Mouse (Mus musculus) intestine, embryonic 16.5 days (tissue): ENCODE data around the gene Klk14. TPM values are rescaled to one million over a fixed set of nuclear protein-coding genes. Genes with fewer than 3 reads are reported as not detected.
"Not testable (repeated sequence)": the region's sequence is repeated elsewhere in the genome, so short reads cannot be mapped to it uniquely, and the experiment has no call there.

Experiments used
- ATAC-seq: fragments of 200-750 bp; cut with Nextera tagmentation; 2 replicates; pipeline ENCODE4 v1.8.0; 2017; ENCODE audit warnings: moderate TSS enrichment, moderate library complexity
- H3K27ac ChIP-seq: fragments of 300-500 bp; sonication (generic); 2 replicates; pipeline ENCODE4 v1.5.1; 2014; ENCODE audit warnings: mild to moderate bottlenecking, low read length
- H3K27me3 ChIP-seq: fragments of 300-500 bp; sonication (generic); replicated peaks from 2 replicates; pipeline ENCODE4 v1.6.1; 2014; ENCODE audit warnings: low read length, control low read depth, mixed read lengths; ENCODE audit not compliant: control insufficient read depth, insufficient read depth
- H3K36me3 ChIP-seq: fragments of 300-500 bp; sonication (generic); 2 replicates; pipeline ENCODE4 v1.6.1; 2014; ENCODE audit warnings: low read length, control low read depth; ENCODE audit not compliant: control insufficient read depth, insufficient read depth
- H3K4me1 ChIP-seq: fragments of 300-500 bp; sonication (generic); 2 replicates; pipeline ENCODE4 v1.6.1; 2014; ENCODE audit warnings: low read length, control low read depth, mixed read lengths; ENCODE audit not compliant: control insufficient read depth, insufficient read depth
- H3K4me2 ChIP-seq: fragments of 300-500 bp; sonication (generic); 2 replicates; pipeline ENCODE4 v1.6.1; 2014; ENCODE audit warnings: low read depth, low read length, control low read depth
- H3K4me3 ChIP-seq: fragments of 300-500 bp; sonication (generic); 2 replicates; pipeline ENCODE4 v1.5.1; 2014; ENCODE audit warnings: mild to moderate bottlenecking, low read length
- H3K9ac ChIP-seq: fragments of 300-500 bp; sonication (generic); 2 replicates; pipeline ENCODE4 v1.6.1; 2014; ENCODE audit warnings: low read depth, low read length
- H3K9me3 ChIP-seq: fragments of 300-500 bp; sonication (generic); 2 replicates; pipeline ENCODE4 v1.6.1; 2016; ENCODE audit warnings: low read length, control low read depth; ENCODE audit not compliant: control insufficient read depth
- WGBS: fragments of 180-500 bp; shearing (Covaris S2); extraction: QIAGEN DNeasy Blood & Tissue Kit; methylation state at CpG from one replicate; pipeline ENCODE4 v1.1.7; 2014; 5-methylcytosine and 5-hydroxymethylcytosine counted together
- polyA plus RNA-seq: library from polyadenylated mRNA; unstranded; fragments of >200 nt; fragmentation: Nextera tagmentation; extraction: Ambion mirVana; gene quantifications from 2 replicates; pipeline ENCODE4 v1.2.1, GENCODE M21; 2015

The Klk14 gene
- 0.11 and 0.33 TPM in 2 replicates for polyA plus RNA-seq

DNA sequence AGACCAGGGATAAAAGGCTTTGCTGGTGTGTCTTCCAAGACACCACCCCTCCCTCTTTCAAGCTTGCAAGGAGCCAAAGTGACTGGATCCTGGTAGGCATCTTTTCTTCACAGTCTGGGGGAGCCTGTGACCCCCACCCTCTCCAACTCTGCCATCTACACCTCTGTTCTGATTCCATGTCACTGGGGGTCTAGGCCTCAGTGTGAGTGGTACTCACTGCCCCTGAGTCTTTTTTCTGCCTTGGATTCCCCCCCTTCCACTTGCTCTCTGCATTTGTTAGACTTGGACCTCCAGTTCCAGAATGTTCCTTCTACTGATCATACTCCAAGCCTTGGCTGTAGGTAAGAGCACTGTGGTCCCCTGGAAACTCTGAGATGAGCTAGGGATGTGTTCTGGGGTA, at the start of gene Klk14:
TSS of gene Klk14 (plus strand) at position 301 of the 400 bp plus-strand sequence.
- H3K27ac ChIP-seq: no peak within 1 kb of the TSS
- ATAC-seq: no peak
- H3K4me3 ChIP-seq: no peak within 1 kb of the TSS
- H3K4me1 ChIP-seq: no peaks in the 10 kb centered on the region
- H3K9ac ChIP-seq: no peak within 1 kb of the TSS
- H3K9me3 ChIP-seq: no peaks in the 10 kb centered on the region
- H3K27me3 ChIP-seq: no peaks in the 10 kb centered on the region
- no peaks in the 10 kb centered on the region for H3K36me3 ChIP-seq
- no peak within 1 kb of the TSS for H3K4me2 ChIP-seq

DNA sequence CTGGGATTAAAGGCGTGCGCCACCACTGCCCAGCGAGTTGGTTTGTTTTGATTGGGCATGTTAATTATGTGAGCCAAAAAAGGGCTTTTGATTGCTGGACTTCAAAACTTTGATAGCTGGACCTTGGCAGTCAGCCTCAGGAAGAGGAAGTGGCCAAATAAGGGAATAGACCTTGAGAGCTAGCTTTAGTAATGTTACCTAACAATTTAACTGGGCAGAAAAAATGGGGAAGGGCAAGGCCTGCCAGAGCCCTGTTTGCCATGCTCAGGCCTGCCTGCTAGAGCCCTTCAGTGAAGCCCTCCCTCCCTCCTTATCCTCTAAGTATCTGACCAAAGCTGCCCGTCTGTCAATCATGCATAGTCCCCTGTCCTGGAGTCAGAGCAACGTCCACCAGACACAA, 47.6 kb upstream of the Klk14 start:
- WGBS: 74% methylated on average over 5 of the region's 5 CpGs
- Histone ChIP-seq H3K9me3 (no peaks in the 10 kb centered on the region), H3K9ac (no peak overlapping the region), H3K4me3 (no peak overlapping the region), H3K36me3 (no peaks in the 10 kb centered on the region), H3K27ac (no peak overlapping the region), H3K4me1 (no peaks in the 10 kb centered on the region), H3K4me2 (no peak overlapping the region), H3K27me3 (no peaks in the 10 kb centered on the region)
- ATAC-seq: no peak

DNA sequence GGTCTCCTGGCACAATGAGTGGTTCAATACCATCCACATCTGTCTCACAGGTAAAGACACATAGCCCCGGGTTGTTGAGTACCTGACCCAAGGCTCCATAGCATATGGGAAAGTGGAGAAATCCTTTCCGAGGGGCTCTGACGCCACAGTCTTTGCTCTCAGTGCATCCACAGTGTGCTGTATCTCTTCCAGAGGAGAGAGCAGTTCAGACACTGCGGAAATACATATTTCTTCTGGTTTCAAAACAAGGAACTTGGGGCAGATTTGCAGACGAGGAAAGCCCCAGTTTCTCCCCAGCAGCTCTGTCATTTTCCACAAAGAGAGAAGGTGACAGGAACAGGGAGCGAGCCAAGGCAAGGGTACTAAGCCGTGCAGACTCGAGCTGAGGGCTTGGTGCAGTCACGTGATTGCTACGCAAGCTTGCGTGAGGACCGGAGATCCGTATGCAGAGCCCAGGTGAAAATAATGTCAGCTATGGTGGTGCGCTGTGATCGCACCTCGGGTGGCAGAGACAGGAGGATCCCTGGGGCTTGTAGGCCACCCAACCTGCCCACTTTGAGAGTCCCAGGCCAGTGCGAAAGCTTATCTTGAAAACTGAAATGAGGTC, 47.1 kb upstream of the Klk14 start:
- no peaks in the 10 kb centered on the region for H3K4me1 ChIP-seq
- WGBS: 80% methylated on average over 17 of the region's 17 CpGs
- H3K4me3 ChIP-seq: no peak overlapping the region
- no peak for ATAC-seq
- no peaks in the 10 kb centered on the region for H3K27me3 ChIP-seq
- no peaks in the 10 kb centered on the region for H3K9me3 ChIP-seq
- no peak overlapping the region for H3K4me2 ChIP-seq
- no peak overlapping the region for H3K9ac ChIP-seq
- no peak overlapping the region for H3K27ac ChIP-seq
- H3K36me3 ChIP-seq: no peaks in the 10 kb centered on the region

DNA sequence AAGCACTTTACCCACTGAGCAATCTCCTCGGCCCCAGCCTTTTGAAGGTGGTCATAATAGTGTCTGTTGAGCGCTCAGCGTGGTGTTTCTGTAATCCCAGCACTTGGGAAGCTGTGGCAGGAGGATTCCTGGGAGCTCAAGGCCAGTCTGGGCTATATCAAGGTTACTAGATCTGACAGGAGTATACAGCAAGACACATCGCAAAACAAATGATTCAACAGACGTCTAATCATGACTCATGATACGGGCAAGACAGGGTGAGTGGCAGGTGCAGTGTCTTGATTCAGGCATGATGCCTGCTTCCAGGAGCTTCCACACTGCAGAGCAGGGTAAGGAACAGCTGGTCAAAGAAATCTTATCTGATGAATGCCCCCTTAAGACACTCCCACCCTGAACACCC, 37.5 kb upstream of the Klk14 start:
- no peak overlapping the region for H3K4me2 ChIP-seq
- no peak overlapping the region for H3K4me3 ChIP-seq
- H3K27ac ChIP-seq: no peak overlapping the region
- H3K9me3 ChIP-seq: no peaks in the 10 kb centered on the region
- no peaks in the 10 kb centered on the region for H3K27me3 ChIP-seq
- no peaks in the 10 kb centered on the region for H3K4me1 ChIP-seq
- H3K36me3 ChIP-seq: no peaks in the 10 kb centered on the region
- WGBS: 81% methylated on average over 6 of the region's 6 CpGs
- ATAC-seq: no peak
- no peak overlapping the region for H3K9ac ChIP-seq

DNA sequence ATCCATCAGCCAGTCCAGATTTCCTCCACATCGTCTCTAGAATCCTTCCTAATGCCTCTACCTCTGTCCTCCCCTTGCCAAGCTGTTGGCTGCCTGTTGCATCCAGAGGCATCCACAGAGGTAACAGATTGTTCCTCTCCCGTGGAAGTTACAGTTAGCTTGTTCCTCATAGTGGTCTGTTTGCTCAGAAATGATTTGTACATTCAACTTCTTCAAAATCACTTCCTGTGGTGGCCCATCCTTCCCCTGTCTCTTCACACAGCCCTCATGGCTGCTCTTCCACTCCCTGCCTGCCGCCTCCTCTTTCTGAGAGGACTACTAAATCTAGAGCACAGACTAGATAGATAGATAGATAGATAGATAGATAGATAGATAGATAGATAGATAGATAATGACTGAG, 35.7 kb upstream of the Klk14 start:
- 74% methylated on average over 3 of the region's 3 CpGs for WGBS
- H3K27ac ChIP-seq: no peak overlapping the region
- no peak for ATAC-seq

DNA sequence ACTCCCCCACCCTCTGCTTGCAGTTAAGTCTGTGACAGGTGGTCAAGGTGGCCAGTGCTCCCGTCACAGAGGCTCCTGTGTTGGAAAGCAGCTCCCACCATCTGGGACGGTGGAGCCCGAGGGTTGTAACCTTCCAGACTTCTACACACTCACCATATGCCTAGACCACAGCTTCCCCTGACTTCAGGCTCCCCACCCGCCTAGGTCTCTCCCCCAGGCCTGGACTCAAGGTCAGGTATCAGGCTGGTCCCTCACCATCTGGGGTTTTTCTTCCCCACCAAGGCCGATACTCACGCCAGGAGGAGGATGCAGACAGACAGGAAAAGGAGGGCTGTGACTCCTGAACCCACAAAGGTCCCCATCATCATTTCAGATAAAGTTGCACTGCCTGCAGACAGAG, 34.0 kb upstream of the Klk14 start:
- no peaks in the 10 kb centered on the region for H3K36me3 ChIP-seq
- no peak for ATAC-seq
- H3K27ac ChIP-seq: no peak overlapping the region
- H3K4me3 ChIP-seq: no peak overlapping the region
- no peak overlapping the region for H3K9ac ChIP-seq
- H3K4me2 ChIP-seq: no peak overlapping the region
- H3K27me3 ChIP-seq: no peaks in the 10 kb centered on the region
- WGBS: 60% methylated on average over 6 of the region's 6 CpGs
- H3K9me3 ChIP-seq: no peaks in the 10 kb centered on the region
- H3K4me1 ChIP-seq: no peaks in the 10 kb centered on the region

More for the DNA sequence above, 35.7 kb upstream of the Klk14 start:
- Histone ChIP-seq H3K4me2 (no peak overlapping the region), H3K4me1 (no peaks in the 10 kb centered on the region), H3K36me3 (no peaks in the 10 kb centered on the region), H3K9me3 (no peaks in the 10 kb centered on the region), H3K9ac (no peak overlapping the region), H3K27me3 (no peaks in the 10 kb centered on the region), H3K4me3 (no peak overlapping the region)

DNA sequence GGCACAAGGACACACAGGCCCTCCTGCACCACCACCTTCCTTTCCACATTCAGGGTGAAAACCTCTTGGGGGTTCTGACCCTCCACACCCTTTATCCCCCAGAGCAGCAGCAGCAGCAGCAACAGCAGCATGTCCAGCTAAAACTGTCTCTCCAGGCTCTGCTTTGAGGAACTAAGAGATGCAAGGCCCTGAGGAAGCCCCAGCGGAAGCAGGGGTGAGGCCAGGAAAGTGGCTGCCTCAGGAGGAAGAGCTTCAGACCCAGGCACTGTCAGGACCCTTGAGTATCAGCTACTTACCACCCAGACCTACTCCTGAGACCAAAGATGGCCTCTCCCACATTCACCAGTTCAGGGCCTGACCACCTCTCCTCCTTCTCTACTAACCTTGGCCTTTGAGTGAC, 30.2 kb upstream of the Klk14 start, which contains the start of gene Siglece:
TSS of gene Siglece (minus strand) at position 160 of the 400 bp plus-strand sequence.
- Histone ChIP-seq H3K27me3 (no peaks in the 10 kb centered on the region), H3K9me3 (no peaks in the 10 kb centered on the region), H3K4me2 (no peak within 1 kb of the TSS), H3K4me3 (no peak within 1 kb of the TSS), H3K9ac (no peak within 1 kb of the TSS), H3K36me3 (no peaks in the 10 kb centered on the region), H3K27ac (no peak within 1 kb of the TSS), H3K4me1 (no peaks in the 10 kb centered on the region)
- ATAC-seq: no peak
- WGBS: 50% methylated on average over 1 of the region's 1 CpGs

DNA sequence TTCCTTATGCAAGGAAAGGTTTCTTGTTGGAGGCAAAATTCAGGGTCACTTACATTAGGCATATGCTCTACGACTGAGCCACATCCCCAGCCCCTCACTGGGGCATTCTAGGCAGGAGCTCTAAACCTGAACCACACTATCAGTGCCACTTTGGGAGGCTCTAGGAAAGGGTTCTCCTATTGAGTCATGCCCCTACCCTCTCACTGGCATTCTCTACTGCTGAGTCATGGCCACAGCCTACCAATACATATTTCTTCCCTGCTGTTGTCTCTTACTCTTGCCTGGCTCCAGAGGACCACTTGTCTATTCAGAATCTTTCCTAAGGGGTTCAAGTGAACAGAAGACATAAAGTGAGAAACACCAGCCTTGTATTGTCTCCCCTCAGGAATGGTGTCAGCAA, 27.4 kb upstream of the Klk14 start:
- Histone ChIP-seq H3K36me3 (no peaks in the 10 kb centered on the region), H3K4me3 (no peak overlapping the region), H3K27me3 (no peaks in the 10 kb centered on the region), H3K27ac (no peak overlapping the region), H3K4me2 (no peak overlapping the region), H3K4me1 (no peaks in the 10 kb centered on the region), H3K9ac (no peak overlapping the region), H3K9me3 (no peaks in the 10 kb centered on the region)
- 88% methylated on average over 1 of the region's 1 CpGs for WGBS
- ATAC-seq: no peak

DNA sequence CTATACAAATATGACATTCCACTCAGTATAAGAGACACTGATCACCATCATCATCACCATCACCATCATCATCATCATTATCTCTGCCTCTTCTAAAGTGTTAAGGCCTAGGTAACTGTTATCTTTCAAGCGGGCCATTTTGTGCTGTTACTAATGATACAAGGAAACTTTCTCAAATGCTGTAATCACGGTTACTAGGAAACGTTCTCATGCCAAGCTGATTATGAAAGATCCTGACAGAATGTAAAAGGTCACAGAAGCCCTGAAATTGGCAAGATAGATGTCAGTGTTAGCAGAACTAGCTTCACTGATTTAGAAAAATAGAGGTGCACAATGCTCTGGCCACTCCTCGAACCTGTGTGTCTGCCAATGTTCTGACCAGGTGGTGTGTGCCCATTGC, 23.0 kb upstream of the Klk14 start:
- H3K27me3 ChIP-seq, H3K4me2 ChIP-seq, H3K36me3 ChIP-seq, ATAC-seq, H3K4me1 ChIP-seq, H3K9ac ChIP-seq, H3K27ac ChIP-seq, H3K4me3 ChIP-seq, H3K9me3 ChIP-seq: not testable (repeated sequence)
- 80% methylated on average over 4 of the region's 4 CpGs for WGBS

DNA sequence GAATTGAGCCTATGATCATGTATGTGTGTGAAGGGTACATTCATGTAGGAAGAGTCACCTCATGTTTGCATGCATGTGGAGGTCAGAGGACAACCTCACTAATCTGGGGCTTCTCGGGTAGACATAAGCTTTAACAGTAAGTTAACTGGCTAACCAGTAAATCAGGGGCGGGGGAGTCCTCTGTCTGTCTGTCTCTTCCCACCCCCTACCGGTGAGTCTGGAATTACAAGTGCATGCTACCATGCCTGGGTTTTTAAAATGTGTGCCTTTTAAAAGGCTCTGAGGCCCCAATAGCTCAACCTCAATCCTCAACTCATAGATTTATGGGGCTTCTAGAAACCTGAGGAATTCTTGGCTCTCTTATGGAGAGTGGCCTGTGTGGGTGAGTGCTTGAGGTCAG, 21.6 kb upstream of the Klk14 start:
- Histone ChIP-seq H3K27me3 (no peaks in the 10 kb centered on the region), H3K4me1 (peaks cover 8% of the 10 kb centered on the region), H3K36me3 (no peaks in the 10 kb centered on the region), H3K9me3 (no peaks in the 10 kb centered on the region), H3K9ac (no peak overlapping the region), H3K4me3 (no peak overlapping the region), H3K4me2 (no peak overlapping the region), H3K27ac (no peak overlapping the region)
- WGBS: 23% methylated on average over 3 of the region's 3 CpGs
- ATAC-seq: no peak
